Mouse (Mus musculus) adrenal gland, adult 2 months (tissue): ENCODE measurements at regions not wholly inside any gene's neighbourhood (a gene's known extent, or its start where the extent isn't known, plus 50 kb on each side); places are given as distances from the start of the nearest gene placed in this dataset.

ENCODE experiments used
- DNase-seq: peaks from one replicate; pipeline ENCODE4 v3.0.0; 2021

GRCm38 (mm10) chr2:117399487-117399886, 56.7 kb upstream of the Rasgrp1 start:
- no peak for DNase-seq

- no peak for DNase-seq
These were observed 60.8 kb upstream of the Rasgrp1 start for GRCm38 (mm10) chr2:117403425-117404175.

GRCm38 (mm10) chr2:117405453-117405852, 62.7 kb upstream of the Rasgrp1 start:
- no peak for DNase-seq

- no peak for DNase-seq
These were observed 65.4 kb upstream of the Rasgrp1 start for GRCm38 (mm10) chr2:117408241-117408640.

- peak; percentile 5 for DNase-seq
These were observed 69.3 kb upstream of the Rasgrp1 start for GRCm38 (mm10) chr2:117412045-117412606.

GRCm38 (mm10) chr2:117417229-117417970, 74.6 kb upstream of the Rasgrp1 start:
- no peak for DNase-seq

- DNase-seq = no peak
These were observed 75.4 kb upstream of the Rasgrp1 start for GRCm38 (mm10) chr2:117418121-117418615.

GRCm38 (mm10) chr2:117418711-117419110, 75.9 kb upstream of the Rasgrp1 start:
- DNase-seq = no peak

- no peak for DNase-seq
These were observed 78.6 kb upstream of the Rasgrp1 start for GRCm38 (mm10) chr2:117421376-117421775.

- DNase-seq = no peak
These were observed 80.0 kb upstream of the Rasgrp1 start for GRCm38 (mm10) chr2:117422756-117423155.

- DNase-seq = no peak
These were observed 86.4 kb upstream of the Rasgrp1 start for GRCm38 (mm10) chr2:117429205-117429604.

GRCm38 (mm10) chr2:117432010-117432409, 89.2 kb upstream of the Rasgrp1 start:
- DNase-seq = no peak

- no peak for DNase-seq
These were observed 90.1 kb upstream of the Rasgrp1 start for GRCm38 (mm10) chr2:117432923-117433322.

- no peak for DNase-seq
These were observed 90.7 kb upstream of the Rasgrp1 start for GRCm38 (mm10) chr2:117433482-117433881.

GRCm38 (mm10) chr2:117438079-117438478, 95.3 kb upstream of the Rasgrp1 start:
- no peak for DNase-seq

GRCm38 (mm10) chr2:117438586-117439371, 96.0 kb upstream of the Rasgrp1 start:
- DNase-seq = peak; percentile 72

GRCm38 (mm10) chr2:117439372-117440183, 96.8 kb upstream of the Rasgrp1 start:
- DNase-seq = peak; percentile 24

- peak; percentile 55 for DNase-seq
These were observed 98.0 kb upstream of the Rasgrp1 start for GRCm38 (mm10) chr2:117440801-117441281.

- DNase-seq = no peak
These were observed 100.1 kb upstream of the Rasgrp1 start for GRCm38 (mm10) chr2:117442862-117443261.

- DNase-seq = peak; percentile 21
These were observed 101.9 kb upstream of the Rasgrp1 start for GRCm38 (mm10) chr2:117444671-117445070.

GRCm38 (mm10) chr2:117446876-117447275, 104.1 kb upstream of the Rasgrp1 start:
- DNase-seq = no peak
